In the genomic region with DNA sequence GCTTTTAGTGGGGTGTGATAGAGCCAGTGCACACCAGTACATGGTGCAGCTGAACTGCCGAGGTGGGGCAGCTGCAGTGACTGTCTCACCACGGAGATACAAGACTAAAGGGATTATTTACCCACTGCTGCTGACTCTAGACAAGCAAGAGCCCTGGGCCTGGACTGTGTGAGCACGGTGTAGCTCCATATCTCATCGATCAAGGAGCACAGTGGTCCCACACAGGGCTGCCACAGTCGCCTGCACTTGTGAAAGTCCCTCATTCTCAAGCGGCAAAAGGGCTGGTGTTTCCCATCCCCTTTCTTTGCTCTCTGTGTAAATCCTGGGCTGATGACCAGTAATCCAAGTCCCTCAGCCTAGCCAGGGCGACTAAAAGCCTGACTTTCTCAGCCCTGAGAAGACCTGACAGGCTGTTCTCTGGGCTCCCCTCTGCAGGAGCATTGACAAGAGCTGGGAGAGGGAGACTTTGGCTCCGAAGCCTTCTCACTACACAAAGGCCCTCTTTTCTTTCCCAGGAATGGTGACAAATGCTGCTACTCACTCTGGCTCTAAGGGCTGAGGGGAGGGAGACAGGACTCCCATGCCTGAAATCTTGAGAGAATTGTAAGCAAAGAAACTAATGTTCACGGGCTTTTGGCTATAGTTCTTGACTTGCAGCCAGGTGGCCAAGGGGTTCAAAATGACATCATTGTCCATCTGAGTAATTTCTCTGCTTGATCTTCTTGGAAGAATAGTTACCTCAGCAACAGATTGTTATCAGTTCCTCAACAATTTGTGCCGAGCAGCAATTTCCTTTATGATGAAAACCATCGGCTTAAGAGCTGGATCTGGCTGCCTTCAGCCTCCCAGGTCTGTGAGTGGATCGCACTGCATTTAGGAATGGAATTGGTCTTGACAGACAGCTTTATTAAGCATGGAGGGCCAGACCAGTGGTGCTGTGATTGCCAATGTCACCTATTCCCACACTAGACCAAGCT, we compare ENCODE assay signal across 9 mouse cellular contexts.
DNase-seq lines count a peak whose midpoint lies in the region; ATAC-seq and TF ChIP-seq lines count a peak whose summit lies in the region.
"Had no signal": no experiment of that assay in that cellular context is flagged by ENCODE, and none has a peak within 500 bp of the region (broad histone marks: within the 10 kb centered on the region; RNA-seq: fewer than 3 reads in every experiment).

No protein-coding gene starts in this region.

- no peaks in the 10 kb centered on the region for H3K36me3 ChIP-seq in hindbrain, postnatal 0 days (ENCODE audit: insufficient read depth, low read length)
- no peaks in the 10 kb centered on the region for H3K36me3 ChIP-seq in midbrain, postnatal 0 days (ENCODE audit: insufficient read depth, low read length)

- H3K4me2 ChIP-seq in hindbrain, postnatal 0 days (ENCODE audit: low read depth, low read length) = no peak overlapping the region
- H3K4me2 ChIP-seq in midbrain, postnatal 0 days (ENCODE audit: low read depth, low read length, poor library complexity, severe bottlenecking) = no peak overlapping the region
- H3K4me2 ChIP-seq: liver, embryonic 11.5 days had no signal

- WGBS in hindbrain, postnatal 0 days = 39% methylated on average over 12 of the region's 12 CpGs
- 36% methylated on average over 12 of the region's 12 CpGs for WGBS in midbrain, postnatal 0 days

- peak overlapping the region; percentile 69 for H3K27ac ChIP-seq in hindbrain, postnatal 0 days
- peak overlapping the region; percentile 59 for H3K27ac ChIP-seq in midbrain, postnatal 0 days (ENCODE audit: low read depth, low read length)

- TF ChIP-seq CTCF in hindbrain, postnatal 0 days (IDR thresholded peaks at IDR 0.05; ENCODE audit: low read depth) = no peak
- no peak for TF ChIP-seq CTCF in midbrain, postnatal 0 days (IDR thresholded peaks at IDR 0.05)

- no peak overlapping the region for H3K9ac ChIP-seq in hindbrain, postnatal 0 days (replicated peaks; ENCODE audit: low read length)
- no peak overlapping the region for H3K9ac ChIP-seq in midbrain, postnatal 0 days (replicated peaks; ENCODE audit: low read length, poor library complexity, severe bottlenecking)

- peak; percentile 45 to 58 for DNase-seq in cerebellum, postnatal 10 days
- no peak for DNase-seq in cerebellum, adult 11 months
- peak; percentile 5 for DNase-seq in ovary, postnatal 10 days (ENCODE audit: low spot score)
- DNase-seq in ovary, postnatal 36 days (ENCODE audit: low spot score) = no peak
- peak; percentile 77 for DNase-seq in hindbrain, postnatal 0 days (ENCODE audit: low spot score)
- peak; percentile 81 for DNase-seq in midbrain, postnatal 0 days (ENCODE audit: low spot score)
- no peak for DNase-seq in testis, postnatal 14 days (ENCODE audit: low spot score)
- no peak for DNase-seq in right cerebral cortex, postnatal 25 days

- H3K9me3 ChIP-seq in hindbrain, postnatal 0 days (ENCODE audit: low read length) = no peaks in the 10 kb centered on the region
- no peaks in the 10 kb centered on the region for H3K9me3 ChIP-seq in midbrain, postnatal 0 days (ENCODE audit: low read length)

- H3K27me3 ChIP-seq in hindbrain, postnatal 0 days (ENCODE audit: insufficient read depth, low read length) = no peaks in the 10 kb centered on the region
- no peaks in the 10 kb centered on the region for H3K27me3 ChIP-seq in midbrain, postnatal 0 days (ENCODE audit: insufficient read depth, low read length)

- peak; percentile 96 for ATAC-seq in hindbrain, postnatal 0 days
- ATAC-seq in midbrain, postnatal 0 days (ENCODE audit: low FRiP score) = peak; percentile 84

- no peaks in the 10 kb centered on the region; the same call in 1 of the 2 replicates for H3K4me1 ChIP-seq in hindbrain, postnatal 0 days (ENCODE audit: insufficient read depth, low read length)
- H3K4me1 ChIP-seq in midbrain, postnatal 0 days (ENCODE audit: insufficient read depth, low read length) = no peaks in the 10 kb centered on the region

- H3K4me3 ChIP-seq in hindbrain, postnatal 0 days (ENCODE audit: low read length) = no peak overlapping the region
- H3K4me3 ChIP-seq in midbrain, postnatal 0 days (ENCODE audit: low read depth, low read length) = no peak overlapping the region

Comparison
In these comparisons a context has a peak if more than half of its experiments do, and no peak if none do; other contexts are left out.
1. DNase-seq: peak in cerebellum, postnatal 10 days (2 of 2), ovary, postnatal 10 days (single experiment), hindbrain, postnatal 0 days (single experiment) and midbrain, postnatal 0 days (single experiment); none in cerebellum, adult 11 months (single experiment), ovary, postnatal 36 days (single experiment), testis, postnatal 14 days (single experiment) and right cerebral cortex, postnatal 25 days (single experiment).